19 mouse cellular contexts compared by ENCODE assay signal in the genomic region with DNA sequence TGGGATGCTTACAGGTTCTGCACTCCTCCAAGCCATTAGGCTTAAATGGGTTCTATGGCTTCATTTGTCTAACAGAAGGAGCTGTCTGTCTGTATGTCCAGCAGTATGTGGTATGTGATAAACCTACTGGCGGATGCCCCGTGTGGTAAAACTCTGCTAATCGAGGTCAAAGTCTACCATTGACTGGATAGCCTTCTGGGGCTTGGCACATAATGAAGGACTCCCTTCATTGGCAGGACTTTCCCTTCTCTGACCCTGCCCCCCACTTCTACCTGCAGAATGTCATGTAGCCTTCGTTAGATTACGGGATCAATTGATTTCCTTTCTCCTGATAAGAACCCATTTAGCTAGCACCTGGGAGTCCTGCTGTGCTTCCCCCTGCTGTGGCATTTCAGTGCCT.
"Had no signal": no experiment of that assay in that cellular context is flagged by ENCODE, and none has a peak within 500 bp of the region (broad histone marks: within the 10 kb centered on the region; RNA-seq: fewer than 3 reads in every experiment).

No protein-coding gene starts in this region.

- H3K9ac ChIP-seq: limb, embryonic 13.5 days; liver, embryonic 12.5 days; liver, embryonic 15.5 days; lung, embryonic 14.5 days; midbrain, embryonic 12.5 days; midbrain, embryonic 15.5 days; neural tube, embryonic 13.5 days had no signal

- H3K9me3 ChIP-seq: limb, embryonic 10.5 days; limb, embryonic 13.5 days; liver, embryonic 12.5 days; liver, embryonic 15.5 days; midbrain, embryonic 12.5 days; midbrain, embryonic 15.5 days; neural tube, embryonic 13.5 days had no signal

- ATAC-seq: liver, embryonic 12.5 days; lung, postnatal 0 days; midbrain, embryonic 15.5 days had no signal

- H3K27me3 ChIP-seq: limb, embryonic 13.5 days; liver, embryonic 12.5 days; liver, embryonic 15.5 days; midbrain, embryonic 12.5 days; midbrain, embryonic 15.5 days; neural tube, embryonic 13.5 days had no signal

- H3K4me3 ChIP-seq: layer of hippocampus, adult 2 months; limb, embryonic 10.5 days; limb, embryonic 13.5 days; liver, embryonic 12.5 days; liver, embryonic 15.5 days; midbrain, embryonic 12.5 days; midbrain, embryonic 15.5 days; myocyte; neural tube, embryonic 13.5 days had no signal

- H3K36me3 ChIP-seq: limb, embryonic 10.5 days; limb, embryonic 13.5 days; liver, embryonic 12.5 days; liver, embryonic 15.5 days; midbrain, embryonic 12.5 days; midbrain, embryonic 15.5 days; neural tube, embryonic 13.5 days had no signal

- H3K4me1 ChIP-seq: limb, embryonic 10.5 days; limb, embryonic 13.5 days; liver, embryonic 12.5 days; liver, embryonic 15.5 days; midbrain, embryonic 12.5 days; midbrain, embryonic 15.5 days; neural tube, embryonic 13.5 days had no signal

- DNase-seq: kidney, adult 18-20 months; kidney, adult 9 months; kidney, postnatal 14 days; layer of hippocampus, adult 9-11 months; retina, postnatal 1 day; right cerebral cortex, postnatal 25 days; thymus, postnatal 25 days had no signal

- H3K4me2 ChIP-seq: limb, embryonic 13.5 days; liver, embryonic 12.5 days; liver, embryonic 15.5 days; lung, embryonic 14.5 days; midbrain, embryonic 12.5 days; midbrain, embryonic 15.5 days; neural tube, embryonic 13.5 days had no signal

- H3K27ac ChIP-seq: layer of hippocampus, adult 2 months; limb, embryonic 13.5 days; liver, embryonic 12.5 days; liver, embryonic 15.5 days; macrophage; midbrain, embryonic 12.5 days; midbrain, embryonic 15.5 days; neural tube, embryonic 13.5 days had no signal
